Mouse (Mus musculus): ENCODE results near the gene 1700021F07Rik. TPM values are rescaled to one million over a fixed set of nuclear protein-coding genes. Genes with fewer than 3 reads are reported as not detected.

Gene 1700021F07Rik
- total and polyA plus RNA-seq, 3 experiments, result not detected

DNA sequence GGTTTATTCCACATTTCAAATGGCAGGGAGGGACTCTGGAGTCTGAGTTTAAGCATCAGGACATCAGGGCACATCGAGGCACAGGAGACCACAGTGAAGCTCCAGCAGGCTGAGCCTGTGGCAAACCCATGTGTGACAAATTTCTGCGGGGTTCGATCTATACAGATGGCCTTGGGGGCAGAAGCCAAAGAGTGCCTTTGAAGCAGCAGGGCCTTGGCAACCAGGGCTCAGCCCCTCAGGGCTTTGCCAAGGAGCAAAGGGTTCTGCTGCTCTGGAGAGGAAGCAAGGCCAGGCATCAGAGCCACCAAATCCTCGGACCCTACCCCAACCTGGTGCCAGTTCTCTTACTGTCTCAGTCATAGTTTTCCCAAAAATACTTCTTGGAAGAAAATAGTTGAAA is 20.3 kb downstream of the 1700021F07Rik start:
- dilution Hi-C loops (cut with MboI; ENCODE audit: extremely low pct_ligation_motif_present, extremely low pct_unique_long_range_greater_than_20kb, low sequenced_read_pairs), result no loop called here

GRCm38 (mm10) chr2:173545992-173546703 is 23.8 kb downstream of the 1700021F07Rik start:
- H3K4me1 ChIP-seq (ENCODE audit: control insufficient read depth in 1 of 2, insufficient read depth in 2 of 2), result no peaks in the 10 kb centered on the region
- no peak overlapping the region for H3K9ac ChIP-seq (ENCODE audit: insufficient read depth, low read depth)
- no peaks in the 10 kb centered on the region for H3K36me3 ChIP-seq (replicated peaks in 1 of 2; ENCODE audit: control insufficient read depth in 1 of 2, insufficient read depth in 1 of 2, low read length in 1 of 2)
- no peaks in the 10 kb centered on the region for H3K79me2 ChIP-seq (replicated peaks; ENCODE audit: control insufficient read depth, extremely low read depth, insufficient read depth, poor library complexity, severe bottlenecking)
- dilution Hi-C loops (cut with MboI; ENCODE audit: extremely low pct_ligation_motif_present, extremely low pct_unique_long_range_greater_than_20kb, low sequenced_read_pairs), result no loop called here
- H3K4me2 ChIP-seq (ENCODE audit: insufficient read depth, low read depth, poor library complexity, severe bottlenecking), result no peak overlapping the region
- peak; percentile 66 for DNase-seq (ENCODE audit: extremely low read depth)
- H3K9me3 ChIP-seq (replicated peaks; ENCODE audit: low read length), result no peaks in the 10 kb centered on the region
- H3K27me3 ChIP-seq (replicated peaks), result peaks cover 79% of the 10 kb centered on the region
- H3K4me3 ChIP-seq (replicated peaks in 1 of 3; ENCODE audit: low read depth in 2 of 3, low read length in 2 of 3, poor library complexity in 1 of 3), result no peak overlapping the region
- H3K27ac ChIP-seq (ENCODE audit: insufficient read depth, low read depth), result no peak overlapping the region
- in situ Hi-C loops (cut with MboI; ENCODE audit: low pct_ligation_motif_present, low pct_unique_long_range_greater_than_20kb, low sequenced_read_pairs), result loop anchor here (5.0 kb wide), 1 partner anchor 319 kb away; no protein-coding TSS in a partner anchor
- TF ChIP-seq ZC3H11A (IDR thresholded peaks at IDR 0.05; ENCODE audit: low read depth, low read length) (peak; percentile 91), E2F4 (IDR thresholded peaks at IDR 0.05; ENCODE audit: insufficient replicate concordance, low read depth, low read length) (no peak), NELFE (IDR thresholded peaks at IDR 0.05; ENCODE audit: low read depth, low read length) (peak; percentile 36; the same call in 1 of the 2 replicates), ETS1 (conservative IDR thresholded peaks at IDR 0.05; ENCODE audit: low read depth, low read length) (no peak), KAT2A (IDR thresholded peaks at IDR 0.05; ENCODE audit: insufficient replicate concordance, low read length) (no peak), TBP (conservative IDR thresholded peaks at IDR 0.05; ENCODE audit: low read depth, low read length) (no peak), SMC3 (IDR thresholded peaks at IDR 0.05; ENCODE audit: low read depth, low read length) (peak; percentile 97), POLR2AphosphoS2 (IDR thresholded peaks at IDR 0.05; ENCODE audit: low read depth, low read length) (no peak), UBTF (IDR thresholded peaks at IDR 0.05; ENCODE audit: low read depth, low read length) (no peak), NRF1 (IDR thresholded peaks at IDR 0.05; ENCODE audit: low read depth, low read length) (no peak), ZMIZ1 (IDR thresholded peaks at IDR 0.05; ENCODE audit: low read depth, low read length) (no peak), RCOR1 (conservative IDR thresholded peaks at IDR 0.05; ENCODE audit: low read depth, low read length) (no peak), TCF12 (IDR thresholded peaks at IDR 0.05; ENCODE audit: low read depth, low read length) (0 out of 2 replicates have a peak, but pooled peaks have one; percentile 41), HCFC1 (IDR thresholded peaks at IDR 0.05; ENCODE audit: low read depth, low read length) (no peak), BHLHE40 (IDR thresholded peaks at IDR 0.05; ENCODE audit: low read depth, low read length) (0 out of 2 replicates have a peak, but pooled peaks have one; percentile 25), IRF4 (IDR thresholded peaks at IDR 0.05; ENCODE audit: low read depth, low read length) (no peak), ZKSCAN1 (IDR thresholded peaks at IDR 0.05; ENCODE audit: borderline replicate concordance, low read depth, low read length) (no peak), CHD2 (IDR thresholded peaks at IDR 0.05; ENCODE audit: low read length) (no peak), MEF2A (IDR thresholded peaks at IDR 0.05; ENCODE audit: borderline replicate concordance, low read depth, low read length) (peak; percentile 28; the same call in 1 of the 2 replicates), MXI1 (IDR thresholded peaks at IDR 0.05; ENCODE audit: low read depth, low read length) (no peak), CTCF (conservative IDR thresholded peaks at IDR 0.05 in 1 of 2, IDR thresholded peaks at IDR 0.05 in 1 of 2; ENCODE audit: low read depth in 2 of 2, low read length in 2 of 2) (peak; percentile 41 to 92; a peak in 3 of 4 replicates), USF2 (conservative IDR thresholded peaks at IDR 0.05; ENCODE audit: low read depth, low read length) (no peak), RAD21 (IDR thresholded peaks at IDR 0.05; ENCODE audit: low read depth, low read length) (peak; percentile 88), MAZ (IDR thresholded peaks at IDR 0.05; ENCODE audit: low read depth, low read length) (no peak), MAFK (IDR thresholded peaks at IDR 0.05; ENCODE audit: insufficient replicate concordance, low read length) (no peak), SIN3A (IDR thresholded peaks at IDR 0.05; ENCODE audit: low read length) (no peak)

More for the DNA sequence above, 20.3 kb downstream of the 1700021F07Rik start:
- H3K9me3 ChIP-seq (replicated peaks; ENCODE audit: low read length), result no peaks in the 10 kb centered on the region
- in situ Hi-C loops (cut with MboI; ENCODE audit: low pct_ligation_motif_present, low pct_unique_long_range_greater_than_20kb, low sequenced_read_pairs), result no loop called here
- TF ChIP-seq USF2 (conservative IDR thresholded peaks at IDR 0.05; ENCODE audit: low read depth, low read length), result no peak
- TF ChIP-seq SMC3 (IDR thresholded peaks at IDR 0.05; ENCODE audit: low read depth, low read length), result no peak
- no peak for TF ChIP-seq POLR2A (IDR thresholded peaks at IDR 0.05; ENCODE audit: low read depth, low read length)
- TF ChIP-seq ZMIZ1 (IDR thresholded peaks at IDR 0.05; ENCODE audit: low read depth, low read length), result no peak
- TF ChIP-seq MAZ (IDR thresholded peaks at IDR 0.05; ENCODE audit: low read depth, low read length), result no peak
- no peaks in the 10 kb centered on the region for H3K79me2 ChIP-seq (replicated peaks; ENCODE audit: control insufficient read depth, extremely low read depth, insufficient read depth, poor library complexity, severe bottlenecking)
- DNase-seq (ENCODE audit: extremely low read depth), result no peak
- H3K27ac ChIP-seq (ENCODE audit: insufficient read depth, low read depth), result no peak overlapping the region
- H3K4me1 ChIP-seq (ENCODE audit: control insufficient read depth in 1 of 2, insufficient read depth in 2 of 2), result peaks cover 0 to 2% of the 10 kb centered on the region in 2 experiments; a peak in 1 of 4 replicates
- H3K27me3 ChIP-seq (replicated peaks), result peaks cover 69% of the 10 kb centered on the region
- no peak overlapping the region for H3K9ac ChIP-seq (ENCODE audit: insufficient read depth, low read depth)
- H3K4me2 ChIP-seq (ENCODE audit: insufficient read depth, low read depth, poor library complexity, severe bottlenecking), result no peak overlapping the region
- no peaks in the 10 kb centered on the region for H3K36me3 ChIP-seq (replicated peaks in 1 of 2; ENCODE audit: control insufficient read depth in 1 of 2, insufficient read depth in 1 of 2, low read length in 1 of 2)
- no peak overlapping the region for H3K4me3 ChIP-seq (replicated peaks in 1 of 3; ENCODE audit: low read depth in 2 of 3, low read length in 2 of 3, poor library complexity in 1 of 3)
